Mouse (Mus musculus) hindbrain, embryonic 11.5 days (tissue): ENCODE results near the gene Ccdc122. TPM values are rescaled to one million over a fixed set of nuclear protein-coding genes. Genes with fewer than 3 reads are reported as not detected.

ENCODE experiments used
- ATAC-seq: fragments of 200-750 bp; cut with Nextera tagmentation; 2 replicates; pipeline ENCODE4 v1.8.0; 2017; ENCODE audit warnings: mild to moderate bottlenecking, moderate TSS enrichment, moderate library complexity; ENCODE audit not compliant: low FRiP score
- DNase-seq: peaks from one replicate; pipeline ENCODE4 v3.0.0-alpha.2; 2015; ENCODE audit warnings: low spot score
- H3K27ac ChIP-seq: fragments of 300-500 bp; sonication (generic); 2 replicates; pipeline ENCODE4 v1.5.1; 2014; ENCODE audit warnings: mild to moderate bottlenecking, low read depth, low read length
- H3K27me3 ChIP-seq: fragments of 300-500 bp; sonication (generic); 2 replicates; pipeline ENCODE4 v1.6.1; 2014; ENCODE audit warnings: mild to moderate bottlenecking, low read length, moderate library complexity, mixed read lengths; ENCODE audit not compliant: control insufficient read depth, insufficient read depth
- H3K36me3 ChIP-seq: fragments of 300-500 bp; sonication (generic); 2 replicates; pipeline ENCODE4 v1.6.1; 2014; ENCODE audit warnings: mild to moderate bottlenecking, low read length, moderate library complexity, mixed read lengths; ENCODE audit not compliant: control insufficient read depth, insufficient read depth
- H3K4me1 ChIP-seq: fragments of 300-500 bp; sonication (generic); replicated peaks from 2 replicates; pipeline ENCODE4 v1.6.1; 2014; ENCODE audit warnings: low read length, mixed read lengths; ENCODE audit not compliant: control insufficient read depth, insufficient read depth
- H3K4me2 ChIP-seq: fragments of 300-500 bp; sonication (generic); replicated peaks from 2 replicates; pipeline ENCODE4 v1.6.1; 2014; ENCODE audit warnings: mild to moderate bottlenecking, low read depth, low read length
- H3K4me3 ChIP-seq: fragments of 300-500 bp; sonication (generic); 2 replicates; pipeline ENCODE4 v1.5.1; 2014; ENCODE audit warnings: low read depth, low read length
- H3K9ac ChIP-seq: fragments of 300-500 bp; sonication (generic); 2 replicates; pipeline ENCODE4 v1.6.1; 2014; ENCODE audit warnings: low read depth, low read length
- H3K9me3 ChIP-seq: fragments of 300-500 bp; sonication (generic); 2 replicates; pipeline ENCODE4 v1.6.1; 2016; ENCODE audit warnings: low read length; ENCODE audit not compliant: control insufficient read depth
- WGBS: fragments of 180-500 bp; shearing (Covaris S2); extraction: QIAGEN DNeasy Blood & Tissue Kit; methylation state at CpG from one replicate; pipeline ENCODE4 v1.1.7; 2014; 5-methylcytosine and 5-hydroxymethylcytosine counted together
- polyA plus RNA-seq: library from polyadenylated mRNA; unstranded; fragments of >200 nt; fragmentation: Nextera tagmentation; extraction: Ambion mirVana; gene quantifications from 2 replicates; pipeline ENCODE4 v1.2.1, GENCODE M21; 2014

Ccdc122 gene
- polyA plus RNA-seq, 1 experiment from 2014 or later = 1.4 TPM

DNA sequence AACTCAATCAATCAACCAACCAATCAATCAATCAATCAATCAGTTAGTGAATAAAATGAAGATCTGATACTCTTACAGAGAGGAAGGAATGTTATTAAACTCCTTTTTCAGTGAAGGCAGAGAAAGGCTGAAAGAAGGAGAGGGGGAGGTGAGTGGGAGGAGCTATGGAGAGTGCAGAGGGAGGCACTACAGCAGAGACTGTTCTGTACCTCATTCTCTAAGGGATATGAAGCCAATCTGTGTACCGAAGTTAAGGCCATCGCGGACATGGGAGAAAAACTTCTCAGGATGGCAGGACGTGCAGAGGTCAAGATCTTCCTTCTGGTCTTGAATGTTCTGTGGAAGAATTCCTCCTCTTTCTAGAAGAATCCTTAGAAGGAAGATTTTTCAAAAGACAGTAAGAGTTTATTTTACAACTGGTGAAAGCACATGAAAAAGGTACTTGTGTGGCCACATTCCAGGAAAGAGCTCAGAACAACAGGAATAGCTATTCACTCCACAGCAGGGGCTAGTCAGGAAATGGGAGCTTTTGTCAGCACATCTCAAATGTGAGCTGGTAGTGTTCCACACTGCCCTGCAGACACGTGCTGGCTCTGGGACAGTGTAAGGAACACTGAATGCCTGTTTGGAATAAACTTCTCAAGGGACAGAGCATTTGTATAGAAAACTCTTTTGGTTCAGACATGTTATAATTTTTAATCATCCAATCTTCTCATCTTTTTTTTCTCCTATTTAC lies 7.1 kb upstream of the Ccdc122 start:
- no peaks in the 10 kb centered on the region for H3K36me3 ChIP-seq
- H3K9ac ChIP-seq = no peak overlapping the region
- ATAC-seq (no peak), DNase-seq (no peak)
- no peaks in the 10 kb centered on the region for H3K27me3 ChIP-seq
- no peaks in the 10 kb centered on the region for H3K4me1 ChIP-seq
- WGBS = 62% methylated on average over 5 of the region's 5 CpGs
- H3K27ac ChIP-seq = no peak overlapping the region
- no peaks in the 10 kb centered on the region for H3K9me3 ChIP-seq
- H3K4me2 ChIP-seq = no peak overlapping the region
- no peak overlapping the region for H3K4me3 ChIP-seq

DNA sequence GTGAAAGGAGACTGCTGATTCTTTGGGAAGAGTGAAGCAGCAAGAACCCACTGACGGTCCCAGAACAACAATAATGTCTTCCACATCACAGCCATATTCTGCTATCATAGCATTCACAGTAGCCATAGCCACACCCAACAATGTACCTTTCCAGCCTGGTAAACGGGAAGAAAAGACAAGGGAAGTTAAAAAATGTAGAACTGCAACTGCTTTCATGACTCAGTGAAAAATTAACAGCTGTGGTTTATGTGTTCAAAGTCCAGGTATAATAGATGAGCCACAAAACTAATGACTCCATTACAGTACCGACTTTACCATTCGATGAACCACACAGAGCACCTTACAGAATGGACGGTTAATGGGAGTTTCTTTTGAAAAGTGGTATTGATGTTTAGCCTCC lies 5.8 kb upstream of the Ccdc122 start:
- Histone ChIP-seq H3K36me3 (no peaks in the 10 kb centered on the region), H3K27ac (no peak overlapping the region), H3K4me2 (no peak overlapping the region), H3K4me1 (no peaks in the 10 kb centered on the region; the same call in 1 of the 2 replicates), H3K27me3 (no peaks in the 10 kb centered on the region), H3K4me3 (no peak overlapping the region), H3K9me3 (no peaks in the 10 kb centered on the region), H3K9ac (no peak overlapping the region)
- ATAC-seq (no peak), DNase-seq (no peak)
- WGBS = 91% methylated on average over 5 of the region's 5 CpGs

GRCm38 (mm10) chr14:77032433-77032832 lies 4.1 kb upstream of the Ccdc122 start:
- no peaks in the 10 kb centered on the region for H3K9me3 ChIP-seq
- no peaks in the 10 kb centered on the region for H3K27me3 ChIP-seq
- DNase-seq (no peak), ATAC-seq (no peak)
- WGBS = 64% methylated on average over 5 of the region's 5 CpGs
- no peak overlapping the region for H3K27ac ChIP-seq
- no peak overlapping the region for H3K4me2 ChIP-seq
- H3K36me3 ChIP-seq = no peaks in the 10 kb centered on the region
- no peaks in the 10 kb centered on the region; the same call in 1 of the 2 replicates for H3K4me1 ChIP-seq
- no peak overlapping the region for H3K4me3 ChIP-seq
- no peak overlapping the region for H3K9ac ChIP-seq

DNA sequence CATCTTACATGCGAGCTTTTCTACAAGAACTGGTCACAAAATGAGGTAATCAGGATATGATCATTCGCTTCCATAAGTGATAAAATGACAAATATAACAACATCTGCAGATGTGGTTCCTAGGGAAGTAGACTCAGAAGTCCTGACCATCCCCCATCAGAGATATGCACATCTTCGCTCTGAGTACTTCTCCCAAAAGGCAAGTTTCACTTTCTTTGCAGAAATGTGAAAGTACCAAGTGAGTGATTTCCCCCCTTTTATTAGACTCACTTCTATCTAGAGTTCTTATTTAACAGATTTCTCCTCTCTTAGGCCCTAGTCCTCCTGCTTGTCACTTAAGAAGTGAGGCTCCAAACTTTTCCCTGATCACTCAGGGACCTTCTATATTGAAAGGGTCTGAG lies 3.2 kb upstream of the Ccdc122 start:
- ATAC-seq (no peak), DNase-seq (no peak)
- H3K4me3 ChIP-seq = no peak overlapping the region
- H3K9me3 ChIP-seq = no peaks in the 10 kb centered on the region
- 91% methylated on average over 3 of the region's 3 CpGs for WGBS
- H3K4me2 ChIP-seq = no peak overlapping the region
- no peaks in the 10 kb centered on the region for H3K27me3 ChIP-seq
- H3K4me1 ChIP-seq = no peaks in the 10 kb centered on the region; the same call in 1 of the 2 replicates
- H3K36me3 ChIP-seq = no peaks in the 10 kb centered on the region
- no peak overlapping the region for H3K27ac ChIP-seq
- no peak overlapping the region for H3K9ac ChIP-seq

- Histone ChIP-seq H3K4me1 (no peaks in the 10 kb centered on the region; the same call in 1 of the 2 replicates), H3K9ac (no peak overlapping the region), H3K27me3 (no peaks in the 10 kb centered on the region), H3K4me3 (no peak overlapping the region), H3K36me3 (no peaks in the 10 kb centered on the region), H3K4me2 (no peak overlapping the region), H3K27ac (no peak overlapping the region), H3K9me3 (no peaks in the 10 kb centered on the region)
- DNase-seq (no peak), ATAC-seq (no peak)
- WGBS = 61% methylated on average over 7 of the region's 7 CpGs
These were observed 2.2 kb upstream of the Ccdc122 start for GRCm38 (mm10) chr14:77034175-77034915.

- no peak for DNase-seq
- H3K27me3 ChIP-seq = no peaks in the 10 kb centered on the region
These were observed 1.6 kb upstream of the Ccdc122 start for GRCm38 (mm10) chr14:77034970-77035369.

GRCm38 (mm10) chr14:77037330-77037729 lies 758 bp downstream of the Ccdc122 start:
- H3K4me3 ChIP-seq = no peak overlapping the region
- H3K4me2 ChIP-seq = no peak overlapping the region
- no peak overlapping the region for H3K9ac ChIP-seq
- H3K36me3 ChIP-seq = no peaks in the 10 kb centered on the region
- no peaks in the 10 kb centered on the region; the same call in 1 of the 2 replicates for H3K4me1 ChIP-seq
- no peak for DNase-seq
- 94% methylated on average over 5 of the region's 5 CpGs for WGBS
- no peaks in the 10 kb centered on the region for H3K9me3 ChIP-seq
- ATAC-seq = no peak
- no peak overlapping the region for H3K27ac ChIP-seq
- H3K27me3 ChIP-seq = no peaks in the 10 kb centered on the region

More at GRCm38 (mm10) chr14:77034970-77035369, 1.6 kb upstream of the Ccdc122 start:
- no peak overlapping the region for H3K4me3 ChIP-seq
- H3K9me3 ChIP-seq = no peaks in the 10 kb centered on the region
- no peak overlapping the region for H3K27ac ChIP-seq
- no peak for ATAC-seq
- no peak overlapping the region for H3K4me2 ChIP-seq
- 82% methylated on average over 8 of the region's 8 CpGs for WGBS
- H3K4me1 ChIP-seq = no peaks in the 10 kb centered on the region; the same call in 1 of the 2 replicates
- H3K36me3 ChIP-seq = no peaks in the 10 kb centered on the region
- no peak overlapping the region for H3K9ac ChIP-seq

- Histone ChIP-seq H3K36me3 (no peaks in the 10 kb centered on the region), H3K4me2 (no peak overlapping the region), H3K27me3 (no peaks in the 10 kb centered on the region), H3K27ac (no peak overlapping the region), H3K4me1 (no peaks in the 10 kb centered on the region; the same call in 1 of the 2 replicates), H3K4me3 (no peak overlapping the region), H3K9ac (no peak overlapping the region), H3K9me3 (no peaks in the 10 kb centered on the region)
- WGBS = 74% methylated on average over 8 of the region's 8 CpGs
- no peak for ATAC-seq
- DNase-seq = no peak
These were observed 1.4 kb downstream of the Ccdc122 start for GRCm38 (mm10) chr14:77037832-77038425.
